Mouse (Mus musculus) forebrain, postnatal 0 days (tissue): ENCODE data around the gene Sec14l1. TPM values are rescaled to one million over a fixed set of nuclear protein-coding genes. Genes with fewer than 3 reads are reported as not detected.
A peak's percentile ranks its signal among the peaks of the same experiment; 100 is the strongest.

Source experiments
- ATAC-seq: fragments of 200-750 bp; cut with Nextera tagmentation; 2 replicates; pipeline ENCODE4 v1.8.0; 2017; ENCODE audit warnings: mild to moderate bottlenecking, moderate library complexity
- DNase-seq: peaks from one replicate; pipeline ENCODE4 v3.0.0-alpha.2; 2015
- H3K27ac ChIP-seq: fragments of 300-500 bp; sonication (generic); 2 replicates; pipeline ENCODE4 v1.5.1; 2014; ENCODE audit warnings: low read depth, mild to moderate bottlenecking, antibody characterized with exemption, low read length, moderate library complexity, mixed read lengths
- H3K27me3 ChIP-seq: fragments of 300-500 bp; sonication (generic); 2 replicates; pipeline ENCODE4 v1.6.1; 2014; ENCODE audit warnings: mild to moderate bottlenecking, low read length, mixed read lengths; ENCODE audit not compliant: insufficient read depth
- H3K36me3 ChIP-seq: fragments of 300-500 bp; sonication (generic); 2 replicates; pipeline ENCODE4 v1.6.1; 2014; ENCODE audit warnings: mild to moderate bottlenecking, moderate library complexity; ENCODE audit not compliant: insufficient read depth
- H3K4me1 ChIP-seq: fragments of 300-500 bp; sonication (generic); 2 replicates; pipeline ENCODE4 v1.6.1; 2014; ENCODE audit warnings: antibody characterized with exemption; ENCODE audit not compliant: insufficient read depth
- H3K4me2 ChIP-seq: fragments of 300-500 bp; sonication (generic); 2 replicates; pipeline ENCODE4 v1.6.1; 2014; ENCODE audit warnings: low read depth, mild to moderate bottlenecking, moderate library complexity
- H3K4me3 ChIP-seq: fragments of 300-500 bp; sonication (generic); 2 replicates; pipeline ENCODE4 v1.5.1; 2014; ENCODE audit warnings: low read depth, low read length, mixed read lengths
- H3K9ac ChIP-seq: fragments of 300-500 bp; sonication (generic); 2 replicates; pipeline ENCODE4 v1.6.1; 2014; ENCODE audit warnings: mild to moderate bottlenecking
- H3K9me3 ChIP-seq: fragments of 300-500 bp; sonication (generic); 2 replicates; pipeline ENCODE4 v1.6.1; 2016; ENCODE audit warnings: low read length
- CTCF ChIP-seq: sonication (generic); IDR thresholded peaks from 2 replicates; pipeline ENCODE4 v1.5.1; 2016; ENCODE audit warnings: antibody characterized with exemption, control low read depth, low read depth
- WGBS: fragments of 180-500 bp; shearing (Covaris S2); extraction: QIAGEN DNeasy Blood & Tissue Kit; methylation state at CpG from one replicate; pipeline ENCODE4 v1.1.7; 2014; 5-methylcytosine and 5-hydroxymethylcytosine counted together
- microRNA-seq, 2 experiments: library from miRNA; unstranded; fragments of <30 nt; microRNA quantifications; one replicate each; pipeline ENCODE4; 2016
- polyA plus RNA-seq: library from polyadenylated mRNA; unstranded; fragments of >200 nt; fragmentation: Nextera tagmentation; extraction: Ambion mirVana; gene quantifications from 2 replicates; pipeline ENCODE4 v1.2.1, GENCODE M21; 2015
- total RNA-seq: library from RNA; depleted of rRNA; stranded (reverse); fragments of >200 nt; gene quantifications from 2 replicates; pipeline ENCODE4 v1.2.3, GENCODE M21; 2014; rRNA removed

Sec14l1 gene
- total and polyA plus RNA-seq, 2 experiments from 2014 or later, result 65.1 to 81.3 TPM

- ATAC-seq (no peak), DNase-seq (peak; percentile 14)
- 3% methylated on average over 68 of the region's 70 CpGs for WGBS
- H3K9me3 ChIP-seq, result no peaks in the 10 kb centered on the region
- H3K27ac ChIP-seq, result no peak within 1 kb of the TSS
- peak within 1 kb of the TSS; percentile 28; the same call in 1 of the 2 replicates for H3K9ac ChIP-seq
- TF ChIP-seq CTCF, result no peak
- H3K4me3 ChIP-seq, result peak within 1 kb of the TSS; percentile 26
- H3K36me3 ChIP-seq, result no peaks in the 10 kb centered on the region
- H3K27me3 ChIP-seq, result peaks cover 20% of the 10 kb centered on the region
- peak within 1 kb of the TSS; percentile 50 for H3K4me2 ChIP-seq
- peaks cover 5% of the 10 kb centered on the region for H3K4me1 ChIP-seq
Measured at GRCm38 (mm10) chr11:117199282-117200175, 84.6 kb downstream of the Sec14l1 start, which contains the start of gene Sept9. TSS of gene Sept9 (plus strand) at chr11:117199661.

GRCm38 (mm10) chr11:117201846-117202245 lies 86.9 kb downstream of the Sec14l1 start:
- Histone ChIP-seq H3K27me3 (peaks cover 20% of the 10 kb centered on the region), H3K36me3 (no peaks in the 10 kb centered on the region), H3K9ac (no peak overlapping the region), H3K9me3 (no peaks in the 10 kb centered on the region), H3K4me3 (no peak overlapping the region), H3K4me2 (no peak overlapping the region), H3K27ac (no peak overlapping the region), H3K4me1 (peaks cover 5% of the 10 kb centered on the region)
- 89% methylated on average over 12 of the region's 12 CpGs for WGBS
- DNase-seq, result no peak
- TF ChIP-seq CTCF, result no peak
- no peak for ATAC-seq

GRCm38 (mm10) chr11:117204606-117205005 lies 89.6 kb downstream of the Sec14l1 start:
- Histone ChIP-seq H3K4me1 (peaks cover 9% of the 10 kb centered on the region), H3K36me3 (no peaks in the 10 kb centered on the region), H3K9ac (no peak overlapping the region), H3K4me2 (no peak overlapping the region), H3K27ac (no peak overlapping the region), H3K27me3 (peaks cover 4% of the 10 kb centered on the region), H3K9me3 (no peaks in the 10 kb centered on the region), H3K4me3 (no peak overlapping the region)
- TF ChIP-seq CTCF, result no peak
- 90% methylated on average over 8 of the region's 8 CpGs for whole genome bisulfite sequencing
- no peak for ATAC-seq
- no peak for DNase-seq

GRCm38 (mm10) chr11:117205042-117205441 lies 90.1 kb downstream of the Sec14l1 start:
- no peak overlapping the region for H3K4me2 ChIP-seq
- no peak for TF ChIP-seq CTCF
- no peaks in the 10 kb centered on the region for H3K36me3 ChIP-seq
- DNase-seq, result no peak
- H3K9me3 ChIP-seq, result no peaks in the 10 kb centered on the region
- H3K27ac ChIP-seq, result no peak overlapping the region
- ATAC-seq, result no peak
- no peak overlapping the region for H3K9ac ChIP-seq
- H3K4me1 ChIP-seq, result peaks cover 6% of the 10 kb centered on the region; the same call in 1 of the 2 replicates
- 66% methylated on average over 6 of the region's 6 CpGs for WGBS
- peaks cover 3% of the 10 kb centered on the region for H3K27me3 ChIP-seq
- no peak overlapping the region for H3K4me3 ChIP-seq

- peaks cover 6% of the 10 kb centered on the region; the same call in 1 of the 2 replicates for H3K4me1 ChIP-seq
- H3K4me3 ChIP-seq, result no peak overlapping the region
- H3K9ac ChIP-seq, result no peak overlapping the region
- ATAC-seq (no peak), DNase-seq (no peak)
- TF ChIP-seq CTCF, result no peak
- peaks cover 3% of the 10 kb centered on the region for H3K27me3 ChIP-seq
- no peak overlapping the region for H3K4me2 ChIP-seq
- no peak overlapping the region for H3K27ac ChIP-seq
- H3K36me3 ChIP-seq, result no peaks in the 10 kb centered on the region
- WGBS, result 82% methylated on average over 9 of the region's 9 CpGs
- H3K9me3 ChIP-seq, result no peaks in the 10 kb centered on the region
Measured at GRCm38 (mm10) chr11:117205447-117205846, 90.5 kb downstream of the Sec14l1 start.

- no peak for TF ChIP-seq CTCF
- ATAC-seq (no peak), DNase-seq (no peak)
- 71% methylated on average over 5 of the region's 5 CpGs for whole genome bisulfite sequencing
- Histone ChIP-seq H3K4me3 (no peak overlapping the region), H3K27ac (no peak overlapping the region), H3K4me2 (no peak overlapping the region), H3K4me1 (peaks cover 6% of the 10 kb centered on the region; the same call in 1 of the 2 replicates), H3K9ac (no peak overlapping the region), H3K27me3 (no peaks in the 10 kb centered on the region), H3K9me3 (no peaks in the 10 kb centered on the region), H3K36me3 (no peaks in the 10 kb centered on the region)
Measured at GRCm38 (mm10) chr11:117207436-117207835, 92.5 kb downstream of the Sec14l1 start.

- Histone ChIP-seq H3K4me3 (no peak overlapping the region), H3K9ac (peak overlapping the region; percentile 3; the same call in 1 of the 2 replicates), H3K36me3 (no peaks in the 10 kb centered on the region), H3K4me1 (peaks cover 6% of the 10 kb centered on the region; the same call in 1 of the 2 replicates), H3K27ac (no peak overlapping the region), H3K27me3 (no peaks in the 10 kb centered on the region), H3K9me3 (no peaks in the 10 kb centered on the region), H3K4me2 (no peak overlapping the region)
- no peak for TF ChIP-seq CTCF
- DNase-seq (peak; percentile 55), ATAC-seq (no peak)
- 55% methylated on average over 8 of the region's 8 CpGs for WGBS
Measured at GRCm38 (mm10) chr11:117208151-117208673, 93.2 kb downstream of the Sec14l1 start.

Small RNA genes within 50 kb of the gene (microRNA-seq; reads per million reads assigned to microRNA genes)
- gene Gm24323 (0 reads per million in 2 experiments), gene Mir6516 (2.7 to 3.1 reads per million in 2 experiments)

Other genes with a start within 250 kb of the Sec14l1 start
- gene Mgat5b, start 196.3 kb upstream of the Sec14l1 start, total RNA-seq, result 88.5 and 95.4 TPM in 2 replicates
- gene Mgat5b, start 196.3 kb upstream of the Sec14l1 start, polyA plus RNA-seq, result 27.0 and 31.0 TPM in 2 replicates
- gene Sept9, start 84.5 kb downstream of the Sec14l1 start, total RNA-seq, result 99.3 and 112 TPM in 2 replicates
- gene Sept9, start 84.5 kb downstream of the Sec14l1 start, polyA plus RNA-seq, result 99.7 and 112 TPM in 2 replicates